Mouse (Mus musculus) liver, adult 2 months (tissue): ENCODE measurements at regions not wholly inside any gene's neighbourhood (a gene's known extent, or its start where the extent isn't known, plus 50 kb on each side); places are given as distances from the start of the nearest gene placed in this dataset.

Experiments used
- DNase-seq: peaks from one replicate; pipeline ENCODE4 v3.0.0-alpha.2; 2011; ENCODE audit warnings: low read depth, low spot score; ENCODE audit errors: extremely low read depth
- H3K27ac ChIP-seq: fragments of 200-500 bp; replicated peaks from 2 replicates; pipeline ENCODE4 v1.5.1; 2012; ENCODE audit warnings: low read depth, mild to moderate bottlenecking, control low read depth, inconsistent platforms, low read length; ENCODE audit not compliant: insufficient read depth
- H3K27me3 ChIP-seq: fragments of 200-500 bp; 2 replicates; pipeline ENCODE4 v1.6.1; 2012; ENCODE audit warnings: mild to moderate bottlenecking, moderate library complexity, low read length, inconsistent platforms; ENCODE audit not compliant: control insufficient read depth, insufficient read depth
- H3K36me3 ChIP-seq: fragments of 200-500 bp; 2 replicates; pipeline ENCODE4 v1.6.1; 2012; ENCODE audit warnings: low read length, inconsistent platforms; ENCODE audit not compliant: control insufficient read depth, insufficient read depth
- H3K4me1 ChIP-seq: fragments of 200-500 bp; 2 replicates; pipeline ENCODE4 v1.6.1; 2011; ENCODE audit warnings: low read length; ENCODE audit not compliant: control insufficient read depth, insufficient read depth
- H3K4me3 ChIP-seq: fragments of 200-500 bp; 2 replicates; pipeline ENCODE4 v1.5.1; 2011; ENCODE audit warnings: low read depth, mild to moderate bottlenecking, control low read depth, low read length, moderate library complexity; ENCODE audit not compliant: insufficient read depth
- H3K79me2 ChIP-seq: fragments of 200-500 bp; 2 replicates; pipeline ENCODE4 v1.6.1; 2012; ENCODE audit warnings: inconsistent platforms, mild to moderate bottlenecking, low read length, moderate library complexity; ENCODE audit not compliant: control insufficient read depth, insufficient read depth
- H3K9ac ChIP-seq: fragments of 200-500 bp; 2 replicates; pipeline ENCODE4 v1.6.1; 2012; ENCODE audit warnings: low read depth, mild to moderate bottlenecking, control low read depth, inconsistent platforms, low read length
- CTCF ChIP-seq: fragments of 200-500 bp; IDR thresholded peaks from 2 replicates; pipeline ENCODE4 v1.5.1; 2011; ENCODE audit warnings: low read depth, low read length, control low read depth
- POLR2A ChIP-seq: fragments of 200-500 bp; IDR thresholded peaks from 2 replicates; pipeline ENCODE4 v1.6.1; 2011; ENCODE audit warnings: low read length, control low read depth; ENCODE audit not compliant: insufficient read depth; ENCODE audit errors: extremely low read depth
- WGBS: fragments of 180-500 bp; shearing (Covaris S2); methylation state at CpG from one replicate; pipeline ENCODE4 v1.1.7; 2018; 5-methylcytosine and 5-hydroxymethylcytosine counted together

- Histone ChIP-seq H3K9ac (no peak overlapping the region), H3K27me3 (no peaks in the 10 kb centered on the region), H3K36me3 (no peaks in the 10 kb centered on the region), H3K79me2 (no peaks in the 10 kb centered on the region), H3K4me1 (no peaks in the 10 kb centered on the region), H3K27ac (no peak overlapping the region), H3K4me3 (no peak overlapping the region)
- WGBS = 67% methylated on average over 2 of the region's 2 CpGs
- no peak for TF ChIP-seq CTCF
- DNase-seq = no peak
Observed at GRCm38 (mm10) chr3:41857446-41857845, 115.0 kb downstream of the D3Ertd751e start.

DNA sequence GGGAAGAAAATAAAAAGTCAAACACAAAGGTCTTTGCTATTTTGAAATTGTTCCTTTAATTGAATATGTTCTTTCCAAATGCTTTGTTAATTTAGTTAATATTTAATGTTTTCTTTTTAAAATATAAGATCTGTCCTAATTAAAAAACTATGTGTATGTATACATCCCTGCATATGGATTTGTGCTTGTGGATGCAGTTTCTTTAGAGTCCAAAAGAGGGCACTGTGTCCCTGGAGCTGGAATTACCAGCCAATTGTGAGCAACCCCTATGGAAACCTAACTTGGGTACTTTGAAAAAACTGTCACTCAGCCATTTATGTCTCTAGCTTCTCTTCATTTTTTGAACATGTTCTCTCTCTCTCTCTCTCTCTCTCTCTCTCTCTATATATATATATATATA, 120.3 kb downstream of the D3Ertd751e start:
- Histone ChIP-seq H3K9ac (no peak overlapping the region), H3K27me3 (no peaks in the 10 kb centered on the region), H3K36me3 (no peaks in the 10 kb centered on the region), H3K4me1 (no peaks in the 10 kb centered on the region), H3K79me2 (no peaks in the 10 kb centered on the region), H3K27ac (no peak overlapping the region), H3K4me3 (no peak overlapping the region)
- TF ChIP-seq POLR2A (no peak), CTCF (no peak)
- DNase-seq = no peak

DNA sequence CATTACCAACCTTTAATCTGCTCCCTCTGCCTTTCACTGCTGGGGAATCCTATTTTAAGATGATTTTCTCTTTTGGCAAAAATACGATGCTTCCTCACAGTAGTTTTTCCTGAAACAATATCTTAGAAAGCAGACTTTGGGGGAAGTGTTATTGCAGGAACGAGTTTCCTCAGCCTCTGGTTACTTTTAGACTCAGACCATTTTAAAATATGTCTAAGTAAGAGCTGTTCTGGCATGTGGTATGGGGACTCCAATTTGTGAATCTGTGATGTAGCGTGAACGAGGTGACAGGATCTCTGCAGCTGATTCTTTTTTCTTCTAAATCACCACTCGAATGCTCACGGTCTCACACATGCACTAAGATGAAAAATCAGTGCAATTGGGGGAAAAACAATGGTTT, 166.5 kb downstream of the D3Ertd751e start:
- H3K4me1 ChIP-seq = no peaks in the 10 kb centered on the region
- H3K27ac ChIP-seq = no peak overlapping the region
- H3K4me3 ChIP-seq = no peak overlapping the region
- no peaks in the 10 kb centered on the region for H3K27me3 ChIP-seq
- no peaks in the 10 kb centered on the region for H3K36me3 ChIP-seq
- WGBS = 78% methylated on average over 6 of the region's 6 CpGs
- no peaks in the 10 kb centered on the region for H3K79me2 ChIP-seq
- no peak for DNase-seq
- no peak overlapping the region for H3K9ac ChIP-seq
- TF ChIP-seq POLR2A (no peak), CTCF (no peak)

- no peaks in the 10 kb centered on the region for H3K4me1 ChIP-seq
- H3K27ac ChIP-seq = no peak overlapping the region
- TF ChIP-seq CTCF = no peak
- TF ChIP-seq POLR2A = no peak
- H3K9ac ChIP-seq = no peak overlapping the region
- no peaks in the 10 kb centered on the region for H3K79me2 ChIP-seq
- no peaks in the 10 kb centered on the region for H3K36me3 ChIP-seq
- no peaks in the 10 kb centered on the region for H3K27me3 ChIP-seq
- DNase-seq = no peak
- 82% methylated on average over 2 of the region's 2 CpGs for WGBS
- no peak overlapping the region for H3K4me3 ChIP-seq
Observed at GRCm38 (mm10) chr3:41913190-41913589, 170.8 kb downstream of the D3Ertd751e start.

DNA sequence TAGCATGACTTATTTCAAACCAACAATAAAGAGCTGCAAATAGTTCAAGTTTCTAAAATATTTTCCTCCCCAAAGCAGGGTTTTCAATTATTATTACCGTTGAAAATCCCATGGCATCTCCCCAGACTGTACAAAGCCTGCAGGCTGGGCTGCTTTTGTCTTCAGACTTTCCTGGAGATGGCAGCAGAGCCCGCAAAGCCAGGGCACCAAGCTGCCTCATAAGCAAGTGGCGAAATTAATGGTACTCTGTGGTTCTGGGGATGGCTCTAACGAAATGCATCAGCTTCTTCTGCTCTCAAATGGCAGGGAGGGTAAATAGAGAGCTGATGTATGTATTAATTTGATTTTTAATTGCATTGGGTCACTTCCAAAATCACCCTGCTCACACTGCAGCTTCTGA, 197.4 kb downstream of the D3Ertd751e start:
- DNase-seq = no peak
- WGBS = 54% methylated on average over 4 of the region's 4 CpGs

DNA sequence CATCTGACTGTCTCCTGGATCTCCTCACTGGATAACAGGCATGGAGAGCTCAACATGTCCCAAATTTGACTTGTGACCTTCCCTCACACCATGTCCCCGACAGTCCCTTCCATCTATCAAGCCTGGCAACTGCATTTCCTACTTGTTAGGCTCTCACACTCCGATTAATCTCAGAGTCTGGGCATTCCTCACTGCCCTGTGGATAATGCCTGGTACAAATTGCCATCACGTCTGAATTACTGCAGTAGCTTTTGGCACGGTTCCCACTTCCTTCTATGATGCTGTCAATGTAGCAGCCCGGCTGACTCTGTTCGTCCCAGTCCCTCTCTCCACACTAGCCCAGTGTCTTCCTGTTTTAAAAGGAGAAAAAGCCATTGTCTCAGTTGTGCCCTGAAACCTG, 200.6 kb downstream of the D3Ertd751e start:
- 64% methylated on average over 6 of the region's 6 CpGs for WGBS
- Histone ChIP-seq H3K9ac (no peak overlapping the region), H3K27me3 (no peaks in the 10 kb centered on the region; the same call in 1 of the 2 replicates), H3K27ac (no peak overlapping the region), H3K79me2 (no peaks in the 10 kb centered on the region), H3K4me3 (no peak overlapping the region), H3K36me3 (no peaks in the 10 kb centered on the region), H3K4me1 (no peaks in the 10 kb centered on the region)
- no peak for DNase-seq
- no peak for TF ChIP-seq CTCF
- no peak for TF ChIP-seq POLR2A

More for the DNA sequence above, 197.4 kb downstream of the D3Ertd751e start:
- H3K4me1 ChIP-seq = no peaks in the 10 kb centered on the region
- no peak overlapping the region for H3K27ac ChIP-seq
- H3K9ac ChIP-seq = no peak overlapping the region
- H3K4me3 ChIP-seq = no peak overlapping the region
- H3K27me3 ChIP-seq = no peaks in the 10 kb centered on the region
- no peaks in the 10 kb centered on the region for H3K36me3 ChIP-seq
- H3K79me2 ChIP-seq = no peaks in the 10 kb centered on the region
- TF ChIP-seq POLR2A (no peak), CTCF (no peak)
